Mouse (Mus musculus) lung, postnatal 0 days (tissue): ENCODE measurements at regions not wholly inside any gene's neighbourhood (a gene's known extent, or its start where the extent isn't known, plus 50 kb on each side); places are given as distances from the start of the nearest gene placed in this dataset.
A peak's percentile ranks its signal among the peaks of the same experiment; 100 is the strongest.

Experiments
- ATAC-seq: fragments of 200-750 bp; cut with Nextera tagmentation; 2 replicates; pipeline ENCODE4 v1.8.0; 2017; ENCODE audit warnings: moderate library complexity
- DNase-seq: peaks from one replicate; pipeline ENCODE4 v3.0.0-alpha.2; 2016; ENCODE audit warnings: low spot score
- H3K27ac ChIP-seq: fragments of 300-500 bp; sonication (generic); 2 replicates; pipeline ENCODE4 v1.5.1; 2014; ENCODE audit warnings: antibody characterized with exemption, mild to moderate bottlenecking, low read length, mixed read lengths
- H3K27me3 ChIP-seq: fragments of 300-500 bp; sonication (generic); replicated peaks from 2 replicates; pipeline ENCODE4 v1.6.1; 2014; ENCODE audit warnings: low read length, mixed read lengths; ENCODE audit not compliant: insufficient read depth
- H3K36me3 ChIP-seq: fragments of 300-500 bp; sonication (generic); 2 replicates; pipeline ENCODE4 v1.6.1; 2014; ENCODE audit warnings: low read length, mixed read lengths; ENCODE audit not compliant: insufficient read depth
- H3K4me1 ChIP-seq: fragments of 300-500 bp; sonication (generic); 2 replicates; pipeline ENCODE4 v1.6.1; 2014; ENCODE audit warnings: antibody characterized with exemption, low read depth, low read length, mixed read lengths; ENCODE audit not compliant: insufficient read depth
- H3K4me2 ChIP-seq: fragments of 300-500 bp; sonication (generic); replicated peaks from 2 replicates; pipeline ENCODE4 v1.6.1; 2014; ENCODE audit warnings: low read depth, mild to moderate bottlenecking, low read length, moderate library complexity, mixed read lengths
- H3K4me3 ChIP-seq: fragments of 300-500 bp; sonication (generic); 2 replicates; pipeline ENCODE4 v1.5.1; 2014; ENCODE audit warnings: low read depth, low read length
- H3K9ac ChIP-seq: fragments of 300-500 bp; sonication (generic); replicated peaks from 2 replicates; pipeline ENCODE4 v1.6.1; 2014; ENCODE audit warnings: low read depth, mild to moderate bottlenecking
- H3K9me3 ChIP-seq: fragments of 300-500 bp; sonication (generic); 2 replicates; pipeline ENCODE4 v1.6.1; 2016; ENCODE audit warnings: low read length, mixed read lengths
- CTCF ChIP-seq: IDR thresholded peaks from 2 replicates; pipeline ENCODE4 v1.5.1; 2016; ENCODE audit warnings: antibody characterized with exemption, mild to moderate bottlenecking
- EP300 ChIP-seq: IDR thresholded peaks from 2 replicates; pipeline ENCODE4 v1.6.1; 2016; ENCODE audit warnings: antibody characterized with exemption, mild to moderate bottlenecking, control low read depth
- WGBS: fragments of 180-500 bp; shearing (Covaris S2); extraction: QIAGEN DNeasy Blood & Tissue Kit; methylation state at CpG from one replicate; pipeline ENCODE4 v1.1.7; 2014; 5-methylcytosine and 5-hydroxymethylcytosine counted together

DNA sequence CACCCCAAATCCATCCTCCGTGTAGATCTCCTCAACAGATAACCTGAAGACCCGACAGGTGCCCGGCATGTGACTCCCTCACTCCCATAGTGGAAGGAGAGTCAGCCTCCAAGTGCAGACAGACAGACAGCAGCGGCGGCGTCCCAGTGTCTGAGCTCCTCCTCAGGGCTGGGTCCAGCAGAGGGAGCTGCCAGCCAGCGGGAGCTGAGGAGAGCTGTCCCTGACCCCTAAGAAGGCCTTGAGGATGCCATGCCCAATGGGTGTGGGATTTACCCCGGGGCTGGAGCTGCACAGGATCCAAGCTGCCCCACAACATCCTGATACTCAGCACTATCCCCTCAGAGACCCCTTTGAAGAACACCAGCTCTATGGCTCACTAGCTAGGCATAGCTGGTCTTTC lies 115.0 kb upstream of the 1600014C23Rik start:
- DNase-seq, result peak; percentile 63

DNA sequence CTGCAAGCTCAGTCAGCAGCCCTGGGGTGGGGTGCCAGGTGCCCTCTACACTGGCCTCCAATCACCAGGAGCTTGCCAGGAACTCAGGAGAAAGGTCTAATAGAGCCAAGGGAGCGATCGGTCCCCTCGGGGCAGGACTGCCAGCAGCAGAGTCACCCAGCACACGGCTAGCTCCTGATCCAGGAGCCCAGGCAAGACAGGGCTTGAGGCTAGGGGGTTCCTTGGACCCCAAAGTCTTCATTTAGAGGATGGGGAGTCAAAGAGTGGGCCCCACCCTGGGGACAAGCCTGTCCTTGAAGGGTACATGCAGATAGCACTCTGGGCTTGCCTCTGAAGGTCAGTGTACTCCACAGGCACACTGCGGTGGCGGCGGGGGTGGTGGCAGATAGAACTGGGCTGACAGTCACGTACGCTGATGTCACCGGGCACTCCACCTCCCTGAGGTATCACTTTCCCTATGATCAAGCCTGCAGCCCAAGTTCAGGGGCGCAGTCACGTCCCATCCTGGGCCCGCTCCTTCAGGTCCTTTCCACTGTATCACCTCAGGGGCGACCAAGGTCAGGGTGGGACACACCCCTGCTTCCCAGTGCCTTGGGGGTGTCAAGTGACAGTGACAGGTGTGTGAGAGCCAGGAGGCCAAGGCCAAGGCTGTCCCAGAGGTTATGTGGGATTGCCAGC lies 114.2 kb upstream of the 1600014C23Rik start:
- Histone ChIP-seq H3K9me3 (no peaks in the 10 kb centered on the region), H3K4me1 (no peaks in the 10 kb centered on the region), H3K27me3 (no peaks in the 10 kb centered on the region), H3K27ac (no peak overlapping the region), H3K4me3 (no peak overlapping the region), H3K4me2 (no peak overlapping the region), H3K9ac (no peak overlapping the region), H3K36me3 (no peaks in the 10 kb centered on the region)
- ATAC-seq (peak; percentile 8; the same call in 1 of the 2 replicates), DNase-seq (no peak)
- TF ChIP-seq EP300 (no peak), CTCF (no peak)
- WGBS, result 89% methylated on average over 14 of the region's 14 CpGs

More for the DNA sequence above, 115.0 kb upstream of the 1600014C23Rik start:
- no peak overlapping the region for H3K27ac ChIP-seq
- H3K27me3 ChIP-seq, result no peaks in the 10 kb centered on the region
- H3K36me3 ChIP-seq, result no peaks in the 10 kb centered on the region
- no peaks in the 10 kb centered on the region for H3K9me3 ChIP-seq
- peak; percentile 76 for ATAC-seq
- WGBS, result 29% methylated on average over 8 of the region's 8 CpGs
- no peak overlapping the region for H3K9ac ChIP-seq
- no peak overlapping the region for H3K4me3 ChIP-seq
- no peak overlapping the region for H3K4me2 ChIP-seq
- TF ChIP-seq CTCF (peak; percentile 81), EP300 (no peak)
- H3K4me1 ChIP-seq, result no peaks in the 10 kb centered on the region

DNA sequence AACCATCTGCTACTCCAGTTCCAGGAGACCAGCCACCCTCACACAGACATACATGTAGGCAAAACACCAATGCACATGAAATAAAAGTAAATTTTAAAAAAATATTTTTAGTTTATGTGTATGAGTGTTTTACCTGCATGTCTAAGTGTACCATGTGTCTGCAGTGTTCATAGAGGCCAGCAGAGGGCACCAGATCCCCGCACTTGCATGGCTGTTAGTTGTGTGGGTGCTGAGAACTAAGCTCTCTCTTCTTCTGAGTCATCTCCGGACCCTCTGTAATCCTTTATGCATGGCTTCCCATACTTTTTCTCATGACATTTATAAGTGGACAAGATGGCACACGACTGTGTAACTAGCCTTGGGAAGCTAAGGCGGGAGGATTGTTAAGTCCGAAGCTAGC lies 112.2 kb upstream of the 1600014C23Rik start:
- TF ChIP-seq EP300 (no peak), CTCF (peak; percentile 43)
- H3K9me3 ChIP-seq, result no peaks in the 10 kb centered on the region
- no peak overlapping the region for H3K27ac ChIP-seq
- ATAC-seq, result no peak
- no peaks in the 10 kb centered on the region for H3K27me3 ChIP-seq
- H3K4me1 ChIP-seq, result no peaks in the 10 kb centered on the region
- H3K4me3 ChIP-seq, result no peak overlapping the region
- WGBS, result 87% methylated on average over 5 of the region's 5 CpGs
- no peaks in the 10 kb centered on the region for H3K36me3 ChIP-seq
- DNase-seq, result no peak
- H3K4me2 ChIP-seq, result no peak overlapping the region
- no peak overlapping the region for H3K9ac ChIP-seq

DNA sequence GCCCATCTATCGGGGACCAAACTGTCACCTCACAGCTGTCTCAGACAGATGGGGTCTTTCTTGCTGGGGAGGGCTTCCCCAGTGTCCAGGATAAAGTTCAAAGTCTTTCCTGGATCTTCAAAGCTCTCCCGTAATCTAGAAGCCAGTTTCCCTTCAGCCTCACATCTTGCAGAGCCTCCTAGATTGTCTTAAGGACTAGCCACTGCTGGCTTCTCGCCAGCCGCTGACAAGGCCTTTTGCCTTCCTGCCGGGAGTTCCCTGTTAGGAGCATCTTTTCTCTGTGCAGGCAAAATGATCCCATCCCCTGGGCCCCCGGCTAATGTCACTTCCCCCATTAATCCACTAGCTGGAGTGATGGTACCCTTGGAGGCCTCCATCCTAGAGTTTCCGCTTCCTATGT lies 103.1 kb upstream of the 1600014C23Rik start:
- Histone ChIP-seq H3K4me2 (no peak overlapping the region), H3K27me3 (no peaks in the 10 kb centered on the region), H3K4me3 (no peak overlapping the region), H3K9ac (no peak overlapping the region), H3K9me3 (no peaks in the 10 kb centered on the region), H3K36me3 (no peaks in the 10 kb centered on the region), H3K27ac (no peak overlapping the region), H3K4me1 (no peaks in the 10 kb centered on the region; the same call in 1 of the 2 replicates)
- TF ChIP-seq EP300 (no peak), CTCF (no peak)
- DNase-seq, result peak; percentile 11
- 36% methylated on average over 7 of the region's 7 CpGs for WGBS
- no peak for ATAC-seq

DNA sequence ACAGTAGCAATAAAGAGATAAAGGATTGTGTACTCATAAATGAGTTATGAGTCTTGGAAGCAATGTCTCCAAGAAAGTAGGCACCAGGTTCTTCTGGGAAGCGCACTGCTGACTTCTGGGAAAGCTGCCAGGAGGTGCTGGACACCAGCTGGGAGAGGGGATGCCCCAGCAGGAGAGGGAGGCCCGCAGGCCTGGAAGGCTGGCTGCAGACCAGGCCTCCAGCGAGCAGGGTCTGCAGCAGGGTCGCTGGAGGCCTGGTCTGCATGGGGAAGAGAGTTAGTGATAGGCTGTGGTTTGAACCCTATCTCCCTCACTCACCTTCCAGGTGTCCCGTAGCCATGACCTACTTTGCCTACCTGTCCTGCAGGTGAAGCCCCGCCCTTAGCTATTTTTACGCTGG lies 102.6 kb upstream of the 1600014C23Rik start:
- DNase-seq (peak; percentile 9), ATAC-seq (no peak)
- no peak overlapping the region for H3K4me3 ChIP-seq
- H3K4me1 ChIP-seq, result no peaks in the 10 kb centered on the region; the same call in 1 of the 2 replicates
- no peaks in the 10 kb centered on the region for H3K27me3 ChIP-seq
- no peak overlapping the region for H3K4me2 ChIP-seq
- H3K27ac ChIP-seq, result no peak overlapping the region
- TF ChIP-seq CTCF (no peak), EP300 (no peak)
- 41% methylated on average over 7 of the region's 7 CpGs for WGBS
- no peaks in the 10 kb centered on the region for H3K36me3 ChIP-seq
- no peaks in the 10 kb centered on the region for H3K9me3 ChIP-seq
- H3K9ac ChIP-seq, result no peak overlapping the region

DNA sequence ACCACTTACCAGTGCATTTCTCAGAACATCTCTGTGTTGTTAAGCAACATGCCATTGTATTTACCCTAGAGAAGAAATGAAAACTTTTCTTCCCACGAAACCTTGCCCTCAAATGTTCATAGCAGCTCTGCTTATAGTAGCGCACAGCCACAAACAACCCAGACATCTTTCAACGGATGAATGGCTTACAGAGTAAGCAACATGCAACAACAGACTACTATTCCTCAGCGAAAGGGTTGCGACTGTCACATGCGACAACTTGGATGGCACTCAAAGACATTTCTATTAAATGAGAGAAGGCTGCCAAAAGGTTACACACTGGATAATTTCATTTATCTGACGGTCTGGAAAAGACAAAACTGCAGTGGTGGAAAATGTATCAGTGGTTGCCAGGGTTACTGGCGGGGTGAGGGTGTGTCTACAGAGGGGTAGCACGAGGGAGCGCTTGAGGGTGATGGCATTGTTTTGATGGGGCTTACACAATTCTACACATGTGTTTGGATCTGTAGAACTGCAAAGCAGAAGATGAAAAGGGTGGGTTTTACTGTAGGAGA lies 101.0 kb upstream of the 1600014C23Rik start:
- H3K27me3 ChIP-seq, result no peaks in the 10 kb centered on the region
- H3K9me3 ChIP-seq, result peaks cover 4% of the 10 kb centered on the region; the same call in 1 of the 2 replicates
- 67% methylated on average over 10 of the region's 10 CpGs for WGBS

More for the DNA sequence above, 101.0 kb upstream of the 1600014C23Rik start:
- Histone ChIP-seq H3K4me3 (no peak overlapping the region), H3K4me1 (no peaks in the 10 kb centered on the region; the same call in 1 of the 2 replicates), H3K36me3 (no peaks in the 10 kb centered on the region), H3K4me2 (no peak overlapping the region), H3K27ac (no peak overlapping the region), H3K9ac (no peak overlapping the region)
- ATAC-seq, result peak; percentile 40; the same call in 1 of the 2 replicates
- TF ChIP-seq EP300 (no peak), CTCF (no peak)
- DNase-seq, result peak; percentile 29
